Mouse (Mus musculus): ENCODE results near the gene Adgrb3. TPM values are rescaled to one million over a fixed set of nuclear protein-coding genes. Genes with fewer than 3 reads are reported as not detected.

The Adgrb3 gene
- polyA plus RNA-seq, 1 experiment: 0.08 TPM

GRCm38 (mm10) chr1:25358554-25358953, 471.0 kb downstream of the Adgrb3 start:
- Histone ChIP-seq H3K4me1 (ENCODE audit: control insufficient read depth, insufficient read depth, insufficient read length) (no peaks in the 10 kb centered on the region), H3K27ac (ENCODE audit: insufficient read depth, low read length) (no peak overlapping the region), H3K36me3 (ENCODE audit: control insufficient read depth, insufficient read depth, low read length) (no peaks in the 10 kb centered on the region), H3K4me3 (ENCODE audit: extremely low read depth, insufficient read depth, insufficient read length) (no peak overlapping the region), H3K27me3 (ENCODE audit: control insufficient read depth, insufficient read depth, low read length) (no peaks in the 10 kb centered on the region)
- TF ChIP-seq CTCF (IDR thresholded peaks at IDR 0.05; ENCODE audit: extremely low read depth, insufficient read depth, insufficient read length, insufficient replicate concordance): no peak
- no peak for TF ChIP-seq POLR2A (IDR thresholded peaks at IDR 0.05; ENCODE audit: low read depth, low read length)
- DNase-seq (ENCODE audit: low read depth in 1 of 2, low spot score in 2 of 2): no peak
- WGBS: 86% methylated on average over 4 of the region's 4 CpGs

GRCm38 (mm10) chr1:25355486-25355885, 474.0 kb downstream of the Adgrb3 start:
- Histone ChIP-seq H3K4me1 (ENCODE audit: control insufficient read depth, insufficient read depth, insufficient read length) (no peaks in the 10 kb centered on the region), H3K27ac (ENCODE audit: insufficient read depth, low read length) (no peak overlapping the region), H3K4me3 (ENCODE audit: extremely low read depth, insufficient read depth, insufficient read length) (no peak overlapping the region), H3K36me3 (ENCODE audit: control insufficient read depth, insufficient read depth, low read length) (no peaks in the 10 kb centered on the region), H3K27me3 (ENCODE audit: control insufficient read depth, insufficient read depth, low read length) (no peaks in the 10 kb centered on the region)
- DNase-seq (ENCODE audit: low read depth in 1 of 2, low spot score in 2 of 2): no peak
- no peak for TF ChIP-seq CTCF (IDR thresholded peaks at IDR 0.05; ENCODE audit: extremely low read depth, insufficient read depth, insufficient read length, insufficient replicate concordance)
- no peak for TF ChIP-seq POLR2A (IDR thresholded peaks at IDR 0.05; ENCODE audit: low read depth, low read length)
- WGBS: 89% methylated on average over 5 of the region's 5 CpGs

DNA sequence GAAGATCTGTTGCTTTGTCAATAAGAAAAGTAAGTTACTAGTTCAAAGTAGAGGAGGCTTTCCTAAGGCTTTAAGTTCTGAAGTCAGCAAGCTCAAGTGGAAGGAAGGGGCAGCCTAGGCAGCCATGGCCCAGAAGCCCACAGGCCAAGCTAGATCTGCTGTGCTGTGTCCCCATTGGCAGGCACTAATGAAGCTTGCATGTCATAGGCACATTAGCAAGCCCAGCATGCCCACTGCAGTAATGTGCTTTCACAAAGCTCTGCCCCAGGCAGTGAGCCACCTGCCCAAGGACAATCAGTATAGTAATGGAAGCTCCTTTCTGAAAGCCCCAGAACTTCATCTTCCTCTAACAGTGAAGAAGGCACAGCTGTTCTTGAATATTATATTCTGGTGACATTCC, 484.6 kb downstream of the Adgrb3 start:
- no peaks in the 10 kb centered on the region for H3K4me1 ChIP-seq (ENCODE audit: control insufficient read depth, insufficient read depth, insufficient read length)
- no peak overlapping the region for H3K4me3 ChIP-seq (ENCODE audit: extremely low read depth, insufficient read depth, insufficient read length)
- H3K27ac ChIP-seq (ENCODE audit: insufficient read depth, low read length): no peak overlapping the region
- no peaks in the 10 kb centered on the region for H3K27me3 ChIP-seq (ENCODE audit: control insufficient read depth, insufficient read depth, low read length)
- H3K36me3 ChIP-seq (ENCODE audit: control insufficient read depth, insufficient read depth, low read length): no peaks in the 10 kb centered on the region
- TF ChIP-seq POLR2A (IDR thresholded peaks at IDR 0.05; ENCODE audit: low read depth, low read length): no peak
- no peak for TF ChIP-seq CTCF (IDR thresholded peaks at IDR 0.05; ENCODE audit: extremely low read depth, insufficient read depth, insufficient read length, insufficient replicate concordance)
- DNase-seq (ENCODE audit: low read depth in 1 of 2, low spot score in 2 of 2): no peak

GRCm38 (mm10) chr1:25325406-25325805, 504.1 kb downstream of the Adgrb3 start:
- WGBS: 82% methylated on average over 2 of the region's 2 CpGs
- no peaks in the 10 kb centered on the region for H3K4me1 ChIP-seq (ENCODE audit: control insufficient read depth, insufficient read depth, insufficient read length)
- H3K27ac ChIP-seq (ENCODE audit: insufficient read depth, low read length): no peak overlapping the region
- no peak for DNase-seq (ENCODE audit: low read depth in 1 of 2, low spot score in 2 of 2)
- no peak for TF ChIP-seq POLR2A (IDR thresholded peaks at IDR 0.05; ENCODE audit: low read depth, low read length)
- TF ChIP-seq CTCF (IDR thresholded peaks at IDR 0.05; ENCODE audit: extremely low read depth, insufficient read depth, insufficient read length, insufficient replicate concordance): no peak
- no peaks in the 10 kb centered on the region for H3K27me3 ChIP-seq (ENCODE audit: control insufficient read depth, insufficient read depth, low read length)
- H3K36me3 ChIP-seq (ENCODE audit: control insufficient read depth, insufficient read depth, low read length): no peaks in the 10 kb centered on the region
- no peak overlapping the region for H3K4me3 ChIP-seq (ENCODE audit: extremely low read depth, insufficient read depth, insufficient read length)

DNA sequence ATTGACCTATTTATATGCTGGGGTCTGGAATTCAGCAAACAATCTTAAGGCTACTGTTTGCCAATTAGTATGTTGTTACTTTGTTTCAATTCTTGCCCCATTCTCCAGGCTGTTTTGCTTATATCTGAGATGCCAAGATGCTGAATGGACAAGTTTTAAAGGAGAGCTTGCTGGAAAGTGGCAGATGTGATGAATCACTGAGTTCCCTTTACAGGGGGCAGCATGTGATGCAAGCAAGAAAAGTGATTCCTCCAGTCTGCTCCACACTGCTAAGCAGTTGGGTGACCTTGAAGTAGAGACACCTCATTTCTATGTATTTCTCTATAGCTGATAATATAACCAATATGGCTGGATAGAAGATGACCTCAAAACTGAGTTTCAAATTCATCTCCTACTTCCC, 512.4 kb downstream of the Adgrb3 start:
- Histone ChIP-seq H3K27me3 (ENCODE audit: control insufficient read depth, insufficient read depth, low read length) (no peaks in the 10 kb centered on the region), H3K27ac (ENCODE audit: insufficient read depth, low read length) (no peak overlapping the region), H3K4me3 (ENCODE audit: extremely low read depth, insufficient read depth, insufficient read length) (no peak overlapping the region), H3K4me1 (ENCODE audit: control insufficient read depth, insufficient read depth, insufficient read length) (no peaks in the 10 kb centered on the region), H3K36me3 (ENCODE audit: control insufficient read depth, insufficient read depth, low read length) (no peaks in the 10 kb centered on the region)
- DNase-seq (ENCODE audit: low read depth in 1 of 2, low spot score in 2 of 2): no peak
- no peak for TF ChIP-seq CTCF (IDR thresholded peaks at IDR 0.05; ENCODE audit: extremely low read depth, insufficient read depth, insufficient read length, insufficient replicate concordance)
- TF ChIP-seq POLR2A (IDR thresholded peaks at IDR 0.05; ENCODE audit: low read depth, low read length): no peak

DNA sequence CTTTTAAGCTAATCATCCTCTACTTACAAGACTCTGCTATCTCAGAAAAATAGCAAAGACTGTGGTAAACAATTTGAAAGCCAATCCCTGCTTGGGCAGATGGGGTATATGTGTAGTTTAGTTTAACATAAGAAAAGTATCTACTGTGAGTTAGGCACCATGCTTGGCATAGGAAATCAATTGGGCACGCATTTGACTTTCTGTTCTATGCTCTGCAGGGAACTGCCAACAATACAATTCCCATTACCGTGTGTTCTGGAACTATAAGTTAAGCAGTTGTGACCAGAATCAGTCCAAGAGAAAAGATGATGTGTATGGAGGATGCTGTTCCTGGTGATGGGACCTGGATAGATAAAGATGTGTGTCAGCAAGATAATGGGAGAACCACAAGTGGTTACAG, 517.2 kb downstream of the Adgrb3 start:
- Histone ChIP-seq H3K27ac (ENCODE audit: insufficient read depth, low read length) (no peak overlapping the region), H3K4me3 (ENCODE audit: extremely low read depth, insufficient read depth, insufficient read length) (no peak overlapping the region), H3K36me3 (ENCODE audit: control insufficient read depth, insufficient read depth, low read length) (no peaks in the 10 kb centered on the region), H3K27me3 (ENCODE audit: control insufficient read depth, insufficient read depth, low read length) (no peaks in the 10 kb centered on the region), H3K4me1 (ENCODE audit: control insufficient read depth, insufficient read depth, insufficient read length) (no peaks in the 10 kb centered on the region)
- WGBS: 79% methylated on average over 2 of the region's 2 CpGs
- TF ChIP-seq POLR2A (IDR thresholded peaks at IDR 0.05; ENCODE audit: low read depth, low read length): no peak
- TF ChIP-seq CTCF (IDR thresholded peaks at IDR 0.05; ENCODE audit: extremely low read depth, insufficient read depth, insufficient read length, insufficient replicate concordance): no peak
- DNase-seq (ENCODE audit: low read depth in 1 of 2, low spot score in 2 of 2): no peak

DNA sequence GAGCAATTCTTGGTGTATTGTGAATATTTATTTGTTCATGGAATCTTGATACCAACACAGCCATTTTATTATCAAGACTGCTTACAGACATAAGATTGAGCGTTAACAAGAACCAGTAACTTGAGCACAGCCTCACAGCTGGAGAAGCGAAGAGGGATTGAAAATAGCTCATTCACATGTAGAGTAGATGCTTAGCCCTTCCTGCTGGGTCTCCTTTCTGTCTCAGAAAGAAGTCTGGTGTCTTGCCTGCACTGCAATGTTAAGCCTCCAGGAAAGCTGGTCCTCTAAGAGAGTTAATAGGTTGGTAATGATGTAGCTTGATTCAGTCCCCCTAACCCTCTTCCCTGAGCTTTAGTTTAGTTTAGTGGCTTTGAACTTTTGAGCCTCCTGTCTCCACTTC, 519.4 kb downstream of the Adgrb3 start:
- TF ChIP-seq CTCF (IDR thresholded peaks at IDR 0.05; ENCODE audit: extremely low read depth, insufficient read depth, insufficient read length, insufficient replicate concordance): no peak
- TF ChIP-seq POLR2A (IDR thresholded peaks at IDR 0.05; ENCODE audit: low read depth, low read length): no peak
- no peaks in the 10 kb centered on the region for H3K36me3 ChIP-seq (ENCODE audit: control insufficient read depth, insufficient read depth, low read length)
- H3K27me3 ChIP-seq (ENCODE audit: control insufficient read depth, insufficient read depth, low read length): no peaks in the 10 kb centered on the region
- H3K4me1 ChIP-seq (ENCODE audit: control insufficient read depth, insufficient read depth, insufficient read length): no peaks in the 10 kb centered on the region
- no peak overlapping the region for H3K4me3 ChIP-seq (ENCODE audit: extremely low read depth, insufficient read depth, insufficient read length)
- no peak for DNase-seq (ENCODE audit: low read depth in 1 of 2, low spot score in 2 of 2)
- no peak overlapping the region for H3K27ac ChIP-seq (ENCODE audit: insufficient read depth, low read length)
- 49% methylated on average over 2 of the region's 2 CpGs for WGBS
